Mouse (Mus musculus): Measurements from ENCODE around the gene Srgap3.

DNA sequence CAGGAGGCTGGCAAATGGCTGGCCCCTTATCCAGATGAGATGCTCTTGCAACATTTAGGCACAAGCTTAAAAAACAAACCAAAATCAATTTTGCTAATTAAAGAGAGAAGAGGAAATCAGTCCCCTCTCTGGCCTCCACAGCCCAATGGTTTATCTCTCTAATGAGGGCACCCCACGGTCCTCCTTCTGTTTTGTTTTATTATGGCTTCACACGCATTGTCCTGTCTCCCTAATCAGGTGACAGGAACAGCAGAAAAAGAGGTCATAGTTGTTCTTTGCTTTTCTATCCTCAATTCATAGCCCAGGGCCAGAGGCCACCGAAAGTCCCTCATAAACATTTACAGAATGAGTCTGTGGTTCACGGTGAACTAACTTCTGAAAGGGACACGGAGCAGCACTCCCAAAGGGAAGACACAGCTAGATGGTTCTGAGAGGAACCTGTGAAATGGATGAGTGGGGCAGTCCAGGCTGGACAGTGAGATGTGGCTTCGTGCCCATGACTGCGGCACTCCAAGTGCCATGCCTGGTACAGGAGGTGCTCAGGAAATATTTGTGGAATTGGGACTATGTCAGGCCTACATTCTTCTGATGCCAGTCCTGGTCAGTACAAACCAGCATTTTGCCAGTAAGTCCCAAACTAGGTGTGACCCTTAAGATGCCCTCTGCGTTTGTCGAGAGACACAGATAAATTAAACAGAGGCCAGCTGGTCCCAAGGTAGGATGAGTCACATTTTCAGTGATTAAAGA, 73.8 kb downstream of the Srgap3 start:
- TF ChIP-seq POLR2A (IDR thresholded peaks at IDR 0.05; ENCODE audit: low read depth, low read length): no peak
- no peak for TF ChIP-seq CTCF (conservative IDR thresholded peaks at IDR 0.05; ENCODE audit: insufficient read depth, insufficient read length, low read depth, low read length)

All from kidney, adult 2 months (tissue).